Mouse (Mus musculus) testis, postnatal 10 days (tissue): ENCODE data around the gene Tmprss12.
A peak's percentile ranks its signal among the peaks of the same experiment; 100 is the strongest.
"Not testable (repeated sequence)": the region's sequence is repeated elsewhere in the genome, so short reads cannot be mapped to it uniquely, and the experiment has no call there.

Experiments used
- DNase-seq: peaks from one replicate; pipeline ENCODE4 v3.0.0; 2021; ENCODE audit warnings: low spot score

Gene Tmprss12

DNA sequence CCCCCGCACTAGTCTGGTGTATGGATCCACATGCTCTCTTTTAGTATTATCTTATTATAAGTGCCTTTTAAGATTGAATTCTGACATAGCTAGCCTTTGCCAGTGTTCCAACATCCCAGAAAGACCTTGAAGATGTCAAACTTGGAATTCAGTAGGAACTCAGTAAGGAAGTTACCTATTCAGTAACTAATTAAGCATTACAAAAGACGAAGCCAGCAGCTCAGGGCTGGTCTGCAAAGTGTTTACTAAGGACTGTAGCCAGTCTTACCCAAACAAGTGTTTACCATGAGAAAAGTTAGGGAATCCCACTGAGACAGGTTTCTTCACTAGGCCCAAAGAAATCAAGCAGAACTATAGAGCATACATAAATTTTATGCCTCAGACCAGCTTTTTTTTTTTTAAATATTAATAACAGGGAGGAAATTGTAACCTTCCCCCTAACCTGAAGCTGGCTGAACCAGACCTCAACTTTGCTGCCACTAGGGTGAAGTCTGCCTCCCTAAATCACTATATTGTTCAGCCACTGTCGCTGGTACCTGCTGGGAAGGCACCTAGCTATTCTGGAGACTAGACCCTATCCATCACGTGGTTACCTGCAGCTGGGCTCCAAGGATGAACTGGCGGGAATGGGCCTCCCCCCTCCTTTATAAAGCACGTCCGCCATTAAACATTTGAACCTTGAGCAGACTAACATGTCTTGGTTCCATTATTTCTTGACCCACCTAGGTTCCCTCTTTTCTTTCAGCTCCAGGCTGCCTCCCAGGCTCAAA, 5.7 kb upstream of the Tmprss12 start:
- DNase-seq: no peak

DNA sequence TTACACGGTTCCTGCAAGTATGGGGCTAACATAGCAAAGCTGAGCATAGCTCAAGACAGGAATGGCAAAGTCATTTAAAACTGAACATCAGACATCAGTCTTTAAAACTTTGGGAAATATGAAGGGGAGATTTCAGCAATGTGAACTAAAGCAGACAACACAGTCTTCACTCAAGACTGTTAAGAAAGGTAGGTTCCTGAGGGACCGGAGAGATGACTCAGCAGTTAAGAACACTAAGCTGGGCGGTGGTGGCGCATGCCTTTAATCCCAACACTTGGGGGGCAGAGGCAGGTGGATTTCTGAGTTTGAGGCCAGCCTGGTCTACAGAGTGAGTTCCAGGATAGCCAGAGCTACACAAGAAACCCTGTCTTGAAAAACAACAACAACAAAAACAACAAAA, 4.2 kb upstream of the Tmprss12 start:
- no peak for DNase-seq

DNA sequence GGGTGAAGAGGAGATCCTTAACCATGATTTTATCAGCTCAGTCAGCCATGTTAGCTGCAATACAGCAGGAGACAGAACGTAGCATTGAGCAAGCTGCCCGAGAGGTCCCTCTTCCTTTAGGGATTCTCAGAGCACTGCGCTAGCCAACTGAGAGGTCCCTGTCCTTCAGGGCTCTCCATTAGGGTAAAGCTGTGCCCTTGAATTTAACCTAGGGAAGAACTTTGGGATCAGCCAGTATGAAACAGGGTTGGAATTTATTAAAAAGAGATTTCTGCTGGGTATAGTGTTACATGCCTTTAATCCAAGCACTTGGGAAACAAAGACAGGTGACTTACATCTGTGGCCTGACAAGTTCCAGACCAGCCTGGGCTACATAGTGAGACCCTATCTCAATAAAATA, 3.1 kb upstream of the Tmprss12 start:
- DNase-seq: no peak

DNA sequence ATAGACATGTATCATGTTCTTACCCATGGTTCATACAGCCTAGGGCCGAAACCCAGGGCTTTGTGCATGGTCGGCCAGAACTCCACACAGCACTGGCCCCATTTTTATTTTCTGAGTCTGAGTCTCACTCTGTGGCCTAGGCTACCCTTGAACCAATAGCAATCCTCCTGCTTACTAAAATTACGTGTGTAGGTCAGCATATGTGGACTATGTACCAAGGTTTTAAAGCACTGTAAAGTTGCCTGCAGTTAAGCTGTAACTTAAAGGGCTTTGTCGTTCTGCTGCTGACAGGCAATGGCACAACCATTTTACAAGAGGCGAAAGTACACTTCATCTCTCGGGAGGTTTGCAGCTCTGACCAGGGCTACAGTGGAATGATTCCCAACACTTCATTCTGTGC, 8.3 kb downstream of the Tmprss12 start:
- no peak for DNase-seq

DNA sequence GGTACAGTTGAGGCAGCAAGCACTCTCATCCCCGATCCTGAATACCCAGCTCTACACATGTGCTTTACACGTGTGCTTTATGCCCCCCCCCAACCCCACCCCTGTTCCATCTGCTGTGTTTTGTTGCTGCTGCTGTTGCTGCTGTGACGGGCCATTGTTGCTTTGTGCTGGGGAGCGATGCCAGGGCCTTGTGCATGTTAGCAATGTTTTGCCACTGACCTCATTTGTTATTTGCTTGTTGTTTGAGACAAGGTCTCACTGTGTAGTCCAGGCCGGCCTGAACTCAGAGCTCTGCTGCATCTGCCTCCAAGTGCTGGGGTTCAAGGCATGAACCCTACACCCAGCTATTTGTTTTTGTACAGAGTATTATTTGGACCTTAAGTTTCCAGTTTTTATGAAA, 10.2 kb downstream of the Tmprss12 start:
- DNase-seq: no peak

DNA sequence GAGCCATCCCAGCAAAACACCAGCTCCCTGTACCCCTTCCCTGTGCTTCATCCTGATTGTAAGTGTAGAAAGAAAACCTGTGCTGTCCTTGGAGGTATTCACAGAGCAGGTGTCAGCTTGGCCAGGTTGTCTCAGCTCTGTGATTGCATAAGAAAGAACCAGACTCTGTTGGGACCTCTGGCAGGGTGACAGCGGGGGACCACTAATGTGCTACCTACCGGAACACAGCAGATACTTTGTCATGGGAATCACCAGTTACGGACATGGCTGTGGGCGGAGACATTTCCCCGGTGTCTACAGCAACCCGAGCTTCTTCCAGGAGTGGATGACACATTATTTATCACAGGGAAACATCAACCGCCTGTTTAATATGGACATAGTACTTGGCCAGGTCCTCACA, 11.7 kb downstream of the Tmprss12 start:
- DNase-seq: no peak

DNA sequence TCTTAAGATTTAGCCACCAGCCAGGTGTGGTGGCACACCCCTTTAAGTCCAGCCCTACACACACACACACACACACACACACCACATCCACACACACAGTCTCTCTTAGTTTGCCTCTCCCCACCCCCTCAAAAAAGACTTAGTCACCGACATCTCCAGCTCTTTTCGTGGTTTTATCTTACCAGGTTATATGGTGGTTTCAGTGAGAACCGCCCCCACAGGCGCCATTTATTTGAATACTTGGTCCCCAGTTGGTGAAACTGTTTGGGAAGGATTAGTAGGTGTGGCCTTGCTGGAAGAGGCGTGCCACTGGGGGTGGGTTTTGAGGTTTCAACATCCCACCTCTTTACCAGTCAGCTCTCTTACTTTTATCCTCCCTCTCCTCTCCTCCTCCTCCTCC, 17.2 kb downstream of the Tmprss12 start:
- DNase-seq: no peak

DNA sequence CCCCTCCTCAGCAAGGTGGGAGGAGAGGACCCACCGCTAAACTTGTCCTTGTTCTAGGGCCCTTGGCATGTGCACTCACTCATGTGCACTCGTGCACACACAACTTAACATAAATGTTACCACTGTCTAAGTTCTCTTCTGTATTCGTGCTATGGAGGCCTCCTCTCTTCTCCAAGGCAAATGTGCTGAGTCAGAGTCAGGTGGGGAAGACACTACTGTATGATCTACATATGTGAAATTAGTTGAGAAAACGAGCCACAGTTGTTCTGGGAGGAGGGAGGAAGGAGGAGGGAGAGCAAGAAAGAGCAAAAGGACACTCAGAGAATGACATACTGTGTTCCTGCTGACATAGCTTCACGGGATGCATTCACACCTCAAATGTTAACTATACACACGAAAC, 19.9 kb downstream of the Tmprss12 start:
- DNase-seq: no peak

DNA sequence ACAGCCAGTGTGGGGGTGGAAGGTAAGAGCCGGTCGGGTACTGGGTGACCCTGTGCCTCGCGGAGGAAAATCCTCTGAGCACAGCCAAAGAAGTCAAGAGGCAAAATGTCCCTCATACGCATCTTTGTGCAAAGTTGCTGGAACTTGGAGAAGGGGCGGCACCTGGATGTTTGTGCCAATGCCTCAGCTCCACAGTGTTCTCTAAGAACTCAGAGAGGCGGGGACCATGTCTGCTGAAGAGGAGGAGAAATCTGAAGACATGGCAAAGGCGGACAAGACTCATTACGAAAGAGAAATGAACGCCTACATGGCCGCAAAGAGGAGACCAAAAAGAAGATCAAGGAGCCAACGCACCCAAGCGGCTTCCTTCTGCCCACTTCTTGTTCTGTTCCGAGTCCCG, 20.9 kb downstream of the Tmprss12 start:
- DNase-seq: no peak

DNA sequence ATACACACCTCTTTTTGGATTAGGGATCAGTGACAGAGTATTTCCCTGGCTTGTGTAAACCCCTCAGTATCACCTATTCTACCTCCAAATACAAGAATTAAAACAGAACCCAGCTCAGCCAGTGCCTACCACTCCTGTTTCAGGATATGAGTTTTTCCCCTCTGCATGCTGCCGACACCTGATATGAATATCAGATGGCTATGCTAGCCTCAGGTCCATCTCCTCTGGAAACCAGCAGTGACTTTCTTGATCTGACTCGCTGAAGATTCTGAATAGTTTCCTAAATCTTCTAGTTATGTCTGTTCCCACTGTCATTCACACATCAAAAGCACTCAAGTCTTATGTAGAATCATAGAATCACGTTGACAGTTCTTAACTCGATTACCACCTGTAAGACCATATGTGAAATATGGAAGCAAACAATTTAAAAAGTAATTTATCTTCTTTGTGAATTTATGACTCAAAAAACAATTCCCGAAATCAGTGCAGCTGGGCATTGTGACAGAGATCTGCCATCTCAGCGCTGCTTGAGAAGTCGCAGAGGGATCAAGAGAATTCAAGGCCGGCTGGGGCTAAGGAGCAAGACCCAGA, 22.9 kb downstream of the Tmprss12 start:
- no peak for DNase-seq

DNA sequence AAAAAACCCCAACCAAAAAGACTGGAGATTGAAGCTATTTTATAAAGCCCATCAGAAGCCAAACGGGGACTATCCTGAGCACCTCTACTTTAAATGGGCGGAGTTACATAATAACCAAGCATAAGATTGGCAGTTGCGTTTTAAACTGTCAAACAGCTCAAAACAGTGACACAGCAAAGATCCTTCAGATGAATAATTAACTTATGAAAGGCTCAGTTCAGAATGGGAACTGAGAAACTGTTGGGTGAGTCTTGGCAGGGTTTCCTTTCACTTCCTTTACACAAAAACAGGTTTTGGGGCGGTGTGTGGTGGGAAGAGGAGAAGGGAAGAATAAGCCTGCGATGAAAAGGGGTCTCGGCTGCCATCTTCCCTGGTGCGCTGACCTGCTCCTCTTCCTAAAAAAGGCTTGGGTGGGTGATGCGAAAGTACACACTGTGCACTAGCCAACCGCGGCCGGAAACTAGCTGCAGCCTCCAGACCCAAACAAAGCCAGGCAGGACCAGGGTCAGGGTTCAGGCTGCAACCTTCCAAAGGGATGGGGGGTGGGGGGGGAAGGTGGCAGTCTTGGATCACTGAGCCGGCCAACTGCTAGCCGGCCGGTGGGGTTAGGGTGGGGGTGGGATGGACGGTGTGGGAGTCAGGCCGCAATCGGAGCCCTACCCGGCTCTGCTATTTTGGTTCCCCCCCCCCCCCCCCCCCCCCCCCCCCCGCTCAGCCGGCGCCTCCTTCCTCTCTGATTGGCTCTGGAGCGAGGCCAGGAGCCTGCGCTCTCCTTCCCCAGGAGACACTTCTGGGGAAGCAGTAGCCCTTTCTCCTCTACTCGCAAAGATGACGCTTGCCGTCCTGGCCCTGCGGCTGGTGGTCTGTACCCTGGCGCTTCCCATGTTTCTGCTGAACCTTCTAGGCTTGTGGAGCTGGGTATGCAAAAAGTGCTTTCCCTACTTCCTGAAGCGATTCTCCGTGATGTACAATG, 23.7 kb downstream of the Tmprss12 start, which contains the start of gene Mettl7a1:
Mettl7a1 (plus strand) TSS at position 122 of the 973 bp plus-strand sequence.
- peak; percentile 86 for DNase-seq

DNA sequence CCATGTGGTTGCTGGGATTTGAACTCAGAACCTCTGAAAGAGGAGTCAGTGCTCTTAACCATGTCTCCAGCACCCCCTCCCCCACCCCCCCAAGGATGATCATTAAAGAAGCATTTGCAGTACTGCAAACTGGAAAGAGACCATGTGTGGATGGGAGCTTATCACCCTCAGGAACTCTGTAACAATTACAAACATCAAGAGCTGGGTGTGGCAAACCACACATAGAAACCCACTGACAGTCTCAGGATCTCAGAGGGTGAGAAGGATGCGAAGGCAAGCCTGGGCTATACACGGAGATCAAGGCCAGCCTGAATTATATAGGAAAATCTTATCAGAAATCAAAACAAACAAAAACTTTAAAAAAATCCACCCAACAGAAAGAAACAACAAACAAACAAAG, 25.6 kb downstream of the Tmprss12 start:
- DNase-seq: no peak

DNA sequence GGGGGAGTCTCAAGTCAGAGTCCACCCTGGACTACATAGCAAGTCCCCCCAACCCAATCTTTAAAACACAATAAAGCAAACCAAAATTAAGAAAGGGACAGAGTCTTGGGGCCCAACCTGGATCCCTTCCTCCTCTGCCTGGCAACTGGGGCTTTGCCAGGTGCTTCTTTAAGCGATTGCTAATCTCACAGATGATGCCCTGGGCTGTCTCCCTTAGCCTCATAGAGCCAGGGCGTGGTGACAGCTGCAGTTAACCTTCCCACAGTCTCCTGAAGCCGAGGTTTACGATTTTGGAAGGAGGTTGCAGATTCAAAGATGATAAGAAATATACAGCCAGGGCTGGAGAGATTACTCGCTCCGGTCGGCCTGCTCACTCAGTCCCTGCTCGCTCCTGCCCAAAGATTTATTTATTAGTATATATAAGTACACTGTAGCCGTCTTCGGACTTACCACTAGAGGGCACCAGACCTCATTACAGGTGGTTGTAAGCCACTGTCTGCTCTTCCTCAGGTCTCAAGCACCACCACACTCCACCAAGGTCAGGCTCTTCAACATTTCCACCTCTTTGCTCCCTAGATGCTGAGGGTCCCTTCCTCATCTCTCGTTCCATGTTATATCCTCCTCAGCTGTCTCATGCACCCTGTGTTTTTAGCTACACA, 26.9 kb downstream of the Tmprss12 start:
- DNase-seq: not testable (repeated sequence)

DNA sequence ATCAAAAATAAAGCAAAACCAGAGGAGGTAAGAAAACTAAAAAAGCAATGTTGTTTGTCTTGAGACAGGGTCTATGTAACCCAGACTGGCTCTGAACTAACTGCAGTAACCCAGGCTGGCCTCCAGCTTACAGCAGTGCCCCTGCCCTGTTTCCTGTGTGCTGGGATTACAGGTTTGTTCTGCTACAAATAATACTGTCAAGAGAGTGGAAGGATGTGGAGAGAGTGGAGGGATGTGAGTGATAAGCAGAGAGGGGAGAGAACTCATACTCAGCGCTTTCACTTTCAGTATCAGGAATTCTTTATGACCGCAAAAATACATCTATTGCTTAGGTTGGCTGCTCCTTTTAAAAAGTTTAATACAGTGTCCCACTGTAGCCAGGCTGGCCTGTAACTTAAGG, 31.7 kb downstream of the Tmprss12 start:
- DNase-seq: no peak

DNA sequence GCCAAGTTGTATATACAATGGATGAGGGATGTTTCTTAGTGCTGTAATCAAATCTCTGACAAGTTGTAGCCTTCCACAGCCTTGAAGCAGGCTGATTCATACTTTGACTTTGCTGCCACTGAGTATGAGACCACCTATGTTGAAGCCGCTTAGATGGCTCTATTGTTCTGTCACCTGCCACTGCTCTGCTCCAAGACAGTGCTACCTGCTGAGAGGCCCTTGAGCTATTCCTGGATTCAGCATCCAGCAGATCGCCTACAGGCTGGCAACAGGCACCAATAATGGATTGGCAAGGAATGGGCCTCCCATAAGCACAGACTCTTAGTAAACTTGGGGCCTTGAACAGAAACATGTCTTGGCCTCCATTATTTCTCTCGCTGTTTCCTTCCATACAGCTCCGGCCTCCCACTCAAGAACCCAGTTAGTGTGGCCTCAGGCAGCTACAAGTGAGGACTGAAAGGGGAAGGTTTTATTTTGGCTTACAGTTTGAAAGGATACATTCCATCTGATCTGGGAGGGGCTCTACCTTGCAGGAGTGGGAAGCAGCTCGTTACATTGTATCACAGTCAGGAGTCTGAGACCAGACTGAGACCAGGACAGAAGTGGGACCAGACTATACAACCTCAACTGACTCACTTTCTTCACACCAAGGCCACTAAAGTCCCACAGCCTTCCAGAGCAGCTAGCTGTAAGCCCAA, 34.0 kb downstream of the Tmprss12 start:
- DNase-seq: no peak

DNA sequence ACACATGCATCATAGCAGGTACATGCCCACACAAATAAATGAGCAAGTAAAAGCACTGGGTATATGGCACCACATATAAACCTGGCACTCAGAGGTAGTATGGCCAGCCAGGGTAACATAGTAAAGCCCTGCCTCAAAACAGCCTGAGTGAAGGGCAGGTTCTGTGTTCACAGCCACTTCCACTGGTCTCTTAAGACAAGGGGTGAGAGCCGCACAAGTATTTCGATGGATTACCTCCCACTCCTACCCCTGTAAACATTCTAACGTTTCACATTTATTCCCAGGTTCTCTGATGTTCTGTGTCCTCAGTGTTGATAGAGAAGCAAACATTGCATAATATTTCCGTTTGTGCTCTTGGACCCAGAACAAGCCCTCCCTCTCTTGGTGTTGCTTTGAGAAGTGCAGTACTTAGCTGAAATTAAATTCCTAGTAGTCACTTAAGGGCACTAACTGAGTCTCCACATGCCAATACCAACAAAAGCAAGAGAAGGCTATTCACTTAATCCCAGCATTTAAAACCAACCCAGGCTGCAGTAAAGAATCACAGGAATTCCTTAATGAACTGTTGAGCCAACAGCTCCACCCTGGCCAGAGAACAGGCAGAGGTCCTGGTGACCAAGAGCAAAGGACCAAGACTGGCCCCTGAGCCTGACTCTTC, 37.5 kb downstream of the Tmprss12 start:
- not testable (repeated sequence) for DNase-seq

DNA sequence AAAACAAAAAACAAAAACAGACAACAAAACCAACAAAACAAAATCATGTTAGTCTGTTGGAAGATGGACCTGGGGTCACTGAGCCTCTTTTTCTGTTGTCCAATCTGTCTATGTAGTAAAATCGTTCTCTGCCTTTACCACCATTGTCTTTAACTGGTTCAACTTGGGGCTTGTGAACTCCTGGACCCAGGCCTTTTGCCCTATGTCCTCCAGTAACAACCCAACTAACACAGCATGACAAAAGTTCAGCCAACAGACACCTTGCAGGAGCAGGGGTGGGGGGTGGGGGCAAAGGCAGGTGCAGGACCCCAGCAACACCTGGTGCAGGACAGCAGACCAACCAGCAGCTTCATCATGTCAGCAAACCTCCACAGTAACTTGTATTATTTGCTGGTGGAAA, 39.2 kb downstream of the Tmprss12 start:
- no peak for DNase-seq

DNA sequence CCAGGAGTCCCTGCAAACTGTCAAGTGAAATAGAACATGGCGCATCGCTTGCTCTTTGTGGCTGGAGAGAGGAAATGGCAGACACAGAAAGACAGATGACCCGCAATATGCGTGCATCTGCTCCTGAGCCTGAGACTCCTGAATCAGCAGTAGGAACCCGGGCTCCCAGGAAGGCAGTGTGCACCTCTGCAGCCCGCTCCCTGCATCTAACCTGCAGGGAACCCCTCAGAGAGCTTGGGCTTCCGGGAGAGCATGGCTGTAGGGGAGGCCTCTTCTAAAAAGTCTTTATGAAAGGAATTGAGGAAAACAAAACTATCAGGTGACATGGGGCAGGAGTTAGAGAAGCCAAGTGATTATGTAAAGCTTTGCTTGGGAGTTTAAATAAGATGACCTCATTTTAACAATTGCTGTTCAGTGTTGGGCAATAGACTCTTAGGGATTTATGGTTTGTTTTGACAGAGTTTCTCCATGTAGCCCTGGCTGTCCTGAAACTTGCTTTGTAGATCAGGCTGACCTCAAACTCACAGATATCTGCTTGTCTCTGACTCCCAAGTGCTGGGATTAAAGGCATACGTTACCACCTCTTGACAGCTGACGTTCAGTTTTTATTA, 39.8 kb downstream of the Tmprss12 start:
- no peak for DNase-seq

DNA sequence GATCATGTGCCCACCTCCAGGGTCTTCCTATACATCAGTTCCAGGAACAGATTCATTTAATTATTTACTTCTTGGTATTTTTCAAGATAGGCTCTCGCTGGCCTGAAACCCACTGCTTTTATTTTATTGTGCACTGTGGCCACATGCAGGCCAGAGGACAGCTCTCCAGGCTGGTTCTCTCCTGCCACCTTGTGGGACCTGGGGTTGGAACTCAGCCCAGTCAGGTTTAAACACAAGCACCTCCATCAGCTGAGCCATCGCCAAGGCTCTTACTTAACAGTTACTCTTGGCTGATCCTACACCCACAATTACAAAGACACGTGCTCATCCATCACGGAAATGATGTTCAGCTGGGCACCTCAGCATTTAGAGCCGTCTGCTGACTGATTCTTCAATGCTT, 40.5 kb downstream of the Tmprss12 start:
- DNase-seq: no peak

DNA sequence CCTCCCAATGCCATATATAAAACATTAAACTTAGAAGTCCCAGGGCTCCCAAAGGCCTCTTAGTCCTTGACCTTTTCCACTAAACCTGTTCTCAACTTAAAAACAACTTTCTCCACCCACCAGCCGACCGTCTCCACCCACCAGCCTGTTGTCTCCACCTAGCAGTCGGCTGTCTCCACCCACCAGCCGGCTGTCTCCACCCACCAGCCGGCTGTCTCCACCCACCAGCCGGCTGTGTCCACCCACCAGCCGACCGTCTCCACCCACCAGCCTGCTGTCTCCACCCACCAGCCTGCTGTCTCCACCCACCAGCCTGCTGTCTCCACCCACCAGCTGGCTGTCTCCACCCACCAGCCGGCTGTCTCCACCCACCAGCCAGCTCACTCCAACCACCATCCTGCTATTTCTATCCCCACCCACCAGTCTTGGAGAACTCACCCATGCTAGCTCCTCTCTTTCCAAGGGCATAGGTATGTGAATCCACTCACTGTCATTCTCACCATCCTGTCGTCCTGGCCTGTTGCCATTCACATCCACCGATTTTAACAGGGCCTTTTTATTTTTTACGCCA, 43.5 kb downstream of the Tmprss12 start:
- no peak for DNase-seq
